Comparison of ENCODE assay signal across 8 mouse cellular contexts in the genomic region with DNA sequence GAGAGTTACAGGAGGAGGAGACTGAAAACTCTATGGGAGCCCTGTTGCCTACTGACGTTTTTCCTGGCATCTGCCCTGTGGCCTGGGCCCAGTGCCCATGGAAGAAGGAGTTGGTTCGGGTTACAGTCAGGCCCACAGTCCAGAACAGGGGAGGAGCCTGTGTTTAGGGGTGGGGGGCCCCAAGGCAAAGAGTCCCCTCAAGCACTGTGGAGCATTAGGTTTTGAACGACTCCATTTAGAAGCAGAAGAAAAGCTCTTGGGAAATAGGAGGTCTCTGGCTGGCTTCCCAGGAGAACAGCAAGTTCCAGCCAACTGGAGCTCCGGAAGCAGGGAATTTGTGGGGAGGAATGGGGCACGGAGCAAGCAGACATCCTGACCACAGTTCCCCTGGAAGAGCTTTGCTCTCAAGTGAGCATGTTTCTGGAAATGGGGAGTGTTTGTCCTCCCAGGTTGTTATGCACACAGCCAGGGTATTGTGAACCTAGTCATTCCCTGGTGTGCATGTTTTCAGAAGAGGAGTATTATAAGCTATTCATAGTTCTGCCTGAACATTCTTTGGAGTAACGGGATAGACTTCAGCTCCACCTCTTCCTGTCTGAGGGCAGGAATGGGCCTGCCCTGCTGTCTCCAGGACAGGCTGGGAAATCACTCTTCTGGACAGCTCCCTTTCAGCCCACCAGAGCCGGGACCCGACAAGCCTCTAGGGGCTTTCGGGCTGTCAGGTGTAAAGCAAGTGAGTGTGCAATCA. TPM values are rescaled to one million over a fixed set of nuclear protein-coding genes. Genes with fewer than 3 reads are reported as not detected.
A peak's percentile ranks its signal among the peaks of the same experiment; 100 is the strongest.
DNase-seq lines count a peak whose midpoint lies in the region; ATAC-seq and TF ChIP-seq lines count a peak whose summit lies in the region.

No protein-coding gene starts in this region.

- TF ChIP-seq POLR2A in embryonic fibroblast, embryonic 13.5 days (IDR thresholded peaks at IDR 0.05; ENCODE audit: low read depth, low read length): peak; percentile 62

- no peak overlapping the region for H3K9ac ChIP-seq in neural tube, embryonic 13.5 days

- H3K27ac ChIP-seq in embryonic fibroblast, embryonic 13.5 days (ENCODE audit: insufficient read depth, low read length): peak overlapping the region; percentile 94
- peak overlapping the region; percentile 73; the same call in 1 of the 2 replicates for H3K27ac ChIP-seq in heart, embryonic 10.5 days
- peak overlapping the region; percentile 72 for H3K27ac ChIP-seq in limb, embryonic 10.5 days
- peak overlapping the region; percentile 78 for H3K27ac ChIP-seq in neural tube, embryonic 13.5 days (replicated peaks)

- no peak for TF ChIP-seq CTCF in embryonic fibroblast, embryonic 13.5 days (IDR thresholded peaks at IDR 0.05; ENCODE audit: borderline replicate concordance, insufficient read depth, low read length)

- peak overlapping the region; percentile 59 for H3K4me3 ChIP-seq in megakaryocyte, embryonic 14.5 days (replicated peaks)
- no peak overlapping the region for H3K4me3 ChIP-seq in embryonic fibroblast, embryonic 13.5 days (ENCODE audit: insufficient read depth, low read length)
- H3K4me3 ChIP-seq in heart, embryonic 10.5 days: peak overlapping the region; percentile 12; the same call in 1 of the 2 replicates
- no peak overlapping the region for H3K4me3 ChIP-seq in limb, embryonic 10.5 days
- no peak overlapping the region for H3K4me3 ChIP-seq in neural tube, embryonic 13.5 days

- H3K4me1 ChIP-seq in megakaryocyte, embryonic 14.5 days: peaks cover 65% of the 10 kb centered on the region
- 0 out of 2 replicates have a peak, but pooled peaks cover 3% of the 10 kb centered on the region for H3K4me1 ChIP-seq in embryonic fibroblast, embryonic 13.5 days (ENCODE audit: control insufficient read depth, insufficient read depth, low read length)
- H3K4me1 ChIP-seq in heart, embryonic 10.5 days: peaks cover 29% of the 10 kb centered on the region
- H3K4me1 ChIP-seq in limb, embryonic 10.5 days: peaks cover 30% of the 10 kb centered on the region
- peaks cover 49% of the 10 kb centered on the region for H3K4me1 ChIP-seq in neural tube, embryonic 13.5 days (replicated peaks)

- no peaks in the 10 kb centered on the region for H3K9me3 ChIP-seq in megakaryocyte, embryonic 14.5 days
- no peaks in the 10 kb centered on the region for H3K9me3 ChIP-seq in heart, embryonic 10.5 days
- H3K9me3 ChIP-seq in limb, embryonic 10.5 days (replicated peaks): no peaks in the 10 kb centered on the region
- no peaks in the 10 kb centered on the region for H3K9me3 ChIP-seq in neural tube, embryonic 13.5 days

- H3K27me3 ChIP-seq in megakaryocyte, embryonic 14.5 days (replicated peaks): peaks cover 46% of the 10 kb centered on the region
- no peaks in the 10 kb centered on the region for H3K27me3 ChIP-seq in heart, embryonic 10.5 days (ENCODE audit: insufficient read depth, poor library complexity, severe bottlenecking)
- no peaks in the 10 kb centered on the region for H3K27me3 ChIP-seq in limb, embryonic 10.5 days (ENCODE audit: low read depth, poor library complexity, severe bottlenecking)
- H3K27me3 ChIP-seq in neural tube, embryonic 13.5 days: no peaks in the 10 kb centered on the region

- DNase-seq in heart, embryonic 10.5 days (ENCODE audit: low spot score): no peak
- DNase-seq in kidney, adult 9 months: peak; percentile 84
- peak; percentile 46 for DNase-seq in limb, embryonic 10.5 days (ENCODE audit: low spot score)
- DNase-seq in urinary bladder, postnatal 25 days (ENCODE audit: low spot score): peak; percentile 58

- ATAC-seq in megakaryocyte, adult 5-6 weeks (ENCODE audit: poor library complexity, severe bottlenecking): no peak
- ATAC-seq in neural tube, embryonic 13.5 days (ENCODE audit: low read depth): peak; percentile 94

- 20% methylated on average over 9 of the region's 9 CpGs for WGBS in heart, embryonic 10.5 days
- 27% methylated on average over 9 of the region's 9 CpGs for WGBS in limb, embryonic 10.5 days
- WGBS in neural tube, embryonic 13.5 days: 19% methylated on average over 9 of the region's 9 CpGs

- H3K36me3 ChIP-seq in megakaryocyte, embryonic 14.5 days (replicated peaks; ENCODE audit: low read length): no peaks in the 10 kb centered on the region
- no peaks in the 10 kb centered on the region for H3K36me3 ChIP-seq in heart, embryonic 10.5 days
- H3K36me3 ChIP-seq in limb, embryonic 10.5 days: no peaks in the 10 kb centered on the region
- no peaks in the 10 kb centered on the region for H3K36me3 ChIP-seq in neural tube, embryonic 13.5 days

- H3K4me2 ChIP-seq in neural tube, embryonic 13.5 days: peak overlapping the region; percentile 29

RNA-seq across cellular contexts. Expression of gene Lgalsl, which starts 28.2 kb away (rescaled TPM):
- polyA plus RNA-seq in megakaryocyte, embryonic 14.5 days (2012; ENCODE audit: insufficient read depth, low replicate concordance): 3.2 and 15.8 TPM in 2 replicates
- 2.2 and 3.6 TPM in 2 replicates for total RNA-seq in megakaryocyte, adult 5-6 weeks (2015)
- 1.4 and 2.8 TPM in 2 replicates for total RNA-seq in megakaryocyte, adult 5-6 weeks (2017)
- polyA plus RNA-seq in embryonic fibroblast, embryonic 13.5 days (2011; ENCODE audit: insufficient read length, low read depth, missing spikeins): 76.9 and 81.0 TPM in 2 replicates
- polyA plus RNA-seq in heart, embryonic 10.5 days (2016; fragmentation: Nextera tagmentation; extraction: Ambion mirVana): 44.5 and 53.4 TPM in 2 replicates
- polyA plus RNA-seq in limb, embryonic 10.5 days (2016; fragmentation: Nextera tagmentation; extraction: Ambion mirVana): 29.8 and 31.3 TPM in 2 replicates
- 50.9 and 51.6 TPM in 2 replicates for polyA plus RNA-seq in neural tube, embryonic 13.5 days (2015; fragmentation: Nextera tagmentation; extraction: Ambion mirVana)

Comparison
In these comparisons a context has a peak if more than half of its experiments do, and no peak if none do; other contexts are left out.
1. H3K4me3 ChIP-seq: peak in megakaryocyte, embryonic 14.5 days (single experiment) and heart, embryonic 10.5 days (single experiment); none in embryonic fibroblast, embryonic 13.5 days (single experiment), limb, embryonic 10.5 days (single experiment) and neural tube, embryonic 13.5 days (single experiment).
2. Peak in every context shown above with its lines, with median percentiles within 50 percentile points of each other: H3K27ac ChIP-seq.